Mouse (Mus musculus) liver, adult (tissue): ENCODE results near the gene Hes6.

Experiments used
- GATA4 ChIP-seq: IDR thresholded peaks from 2 replicates; pipeline ENCODE4 v1.6.1; 2014; ENCODE audit warnings: mild to moderate bottlenecking, low read length; ENCODE audit not compliant: insufficient replicate concordance

Gene Hes6

GRCm38 (mm10) chr1:91420601-91421065 is 6.8 kb upstream of the Hes6 start:
- no peak for TF ChIP-seq GATA4

- no peak for TF ChIP-seq GATA4
Observed at GRCm38 (mm10) chr1:91419862-91420600, 6.2 kb upstream of the Hes6 start.

- TF ChIP-seq GATA4, result no peak
Observed at GRCm38 (mm10) chr1:91417991-91418390, 4.2 kb upstream of the Hes6 start.

GRCm38 (mm10) chr1:91415311-91415710 is 1.5 kb upstream of the Hes6 start:
- TF ChIP-seq GATA4, result no peak

GRCm38 (mm10) chr1:91414903-91415302 is 1.1 kb upstream of the Hes6 start:
- no peak for TF ChIP-seq GATA4

- TF ChIP-seq GATA4, result no peak
Observed at GRCm38 (mm10) chr1:91413536-91413897, 321 bp downstream of the Hes6 start.

GRCm38 (mm10) chr1:91413030-91413506 is 770 bp downstream of the Hes6 start:
- no peak for TF ChIP-seq GATA4

- TF ChIP-seq GATA4, result no peak
Observed at GRCm38 (mm10) chr1:91412286-91413029, 1.4 kb downstream of the Hes6 start.

GRCm38 (mm10) chr1:91411631-91412285 is 2.1 kb downstream of the Hes6 start:
- TF ChIP-seq GATA4, result no peak

GRCm38 (mm10) chr1:91407819-91408218 is 6.0 kb downstream of the Hes6 start:
- TF ChIP-seq GATA4, result no peak

- TF ChIP-seq GATA4, result no peak
Observed at GRCm38 (mm10) chr1:91405406-91406169, 8.2 kb downstream of the Hes6 start.

GRCm38 (mm10) chr1:91404976-91405375 is 8.9 kb downstream of the Hes6 start:
- no peak for TF ChIP-seq GATA4

GRCm38 (mm10) chr1:91398260-91399062 is 15.4 kb downstream of the Hes6 start, which contains the start of gene Ilkap:
TSS of gene Ilkap (minus strand) at chr1:91398815.
- TF ChIP-seq GATA4, result peak; percentile 7; the same call in 1 of the 2 replicates

- TF ChIP-seq GATA4, result no peak
Observed at GRCm38 (mm10) chr1:91397927-91398259, 15.9 kb downstream of the Hes6 start.
